Mouse (Mus musculus): ENCODE results near the gene Dnm2.
"Not testable (repeated sequence)": the region's sequence is repeated elsewhere in the genome, so short reads cannot be mapped to it uniquely, and the experiment has no call there.

The Dnm2 gene

DNA sequence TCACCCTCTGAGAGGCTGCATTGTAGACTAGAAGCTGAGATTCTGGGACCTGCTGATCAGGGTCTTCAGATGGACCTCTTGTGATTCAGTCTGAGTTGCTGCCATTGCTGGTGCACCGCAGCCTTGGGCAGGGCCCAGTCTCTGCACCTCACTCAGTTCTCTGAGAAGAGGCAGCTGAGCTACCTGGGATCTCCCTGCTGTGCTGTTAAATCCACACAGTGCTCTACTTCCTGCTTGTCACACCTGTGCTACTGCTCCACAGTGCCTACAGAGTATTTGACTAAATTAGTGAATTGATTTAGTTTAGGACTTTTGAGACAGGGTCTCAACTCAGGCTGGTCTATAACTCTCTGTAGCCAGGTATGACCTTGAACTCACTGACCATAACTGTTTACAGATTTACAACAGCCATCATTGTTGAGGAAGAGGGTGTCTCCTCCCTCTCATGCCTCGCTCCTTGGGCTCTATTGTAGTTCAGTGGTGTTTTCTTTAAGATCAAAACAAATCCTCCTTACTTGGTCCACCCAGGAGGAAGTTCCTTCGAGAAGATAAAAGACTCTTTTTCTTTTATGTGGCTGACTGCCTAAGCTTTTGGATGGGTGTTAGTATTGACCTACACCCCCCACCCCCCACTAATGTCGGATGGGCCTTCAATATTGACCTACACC, 30.5 kb downstream of the Dnm2 start:
- in situ Hi-C loops (cut with MboI, MseI), result loop anchor here (5.0 kb wide), 1 partner anchor 82 kb away; no protein-coding TSS in a partner anchor

DNA sequence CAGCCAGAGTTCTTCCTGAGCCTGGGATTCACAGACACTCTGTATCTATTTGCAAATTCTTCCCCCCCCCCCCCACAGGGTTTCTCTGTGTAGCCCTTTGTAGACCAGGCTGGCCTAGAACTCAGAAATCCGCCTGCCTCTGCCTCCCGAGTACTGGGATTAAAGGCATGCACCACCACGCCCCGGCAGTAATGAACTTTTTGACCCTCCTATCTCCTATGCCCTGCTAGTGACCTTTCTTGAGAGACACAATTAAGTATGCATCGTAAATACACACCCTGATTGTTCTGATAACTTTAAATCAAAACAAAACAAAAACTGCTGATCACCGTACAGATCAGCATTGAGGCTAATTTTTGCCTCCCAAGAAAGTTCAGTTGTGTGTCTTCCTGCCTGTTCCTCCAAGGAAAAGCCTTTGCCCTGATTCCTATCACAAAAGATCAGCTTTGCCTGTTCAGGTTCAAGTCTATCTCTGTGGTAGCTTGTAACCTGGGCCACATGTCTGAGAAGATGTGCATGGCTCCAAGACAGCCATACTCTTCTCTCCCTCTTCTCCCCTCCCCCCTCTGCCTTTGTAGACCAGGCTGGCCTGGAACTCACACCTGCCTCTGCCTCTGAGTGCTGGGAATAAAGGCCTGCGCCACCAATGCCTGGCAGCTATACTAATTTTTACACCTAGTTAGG, 31.7 kb downstream of the Dnm2 start:
- in situ Hi-C loops (cut with MboI, MseI), result loop anchor here (5.0 kb wide), 1 partner anchor 81 kb away; no protein-coding TSS in a partner anchor

DNA sequence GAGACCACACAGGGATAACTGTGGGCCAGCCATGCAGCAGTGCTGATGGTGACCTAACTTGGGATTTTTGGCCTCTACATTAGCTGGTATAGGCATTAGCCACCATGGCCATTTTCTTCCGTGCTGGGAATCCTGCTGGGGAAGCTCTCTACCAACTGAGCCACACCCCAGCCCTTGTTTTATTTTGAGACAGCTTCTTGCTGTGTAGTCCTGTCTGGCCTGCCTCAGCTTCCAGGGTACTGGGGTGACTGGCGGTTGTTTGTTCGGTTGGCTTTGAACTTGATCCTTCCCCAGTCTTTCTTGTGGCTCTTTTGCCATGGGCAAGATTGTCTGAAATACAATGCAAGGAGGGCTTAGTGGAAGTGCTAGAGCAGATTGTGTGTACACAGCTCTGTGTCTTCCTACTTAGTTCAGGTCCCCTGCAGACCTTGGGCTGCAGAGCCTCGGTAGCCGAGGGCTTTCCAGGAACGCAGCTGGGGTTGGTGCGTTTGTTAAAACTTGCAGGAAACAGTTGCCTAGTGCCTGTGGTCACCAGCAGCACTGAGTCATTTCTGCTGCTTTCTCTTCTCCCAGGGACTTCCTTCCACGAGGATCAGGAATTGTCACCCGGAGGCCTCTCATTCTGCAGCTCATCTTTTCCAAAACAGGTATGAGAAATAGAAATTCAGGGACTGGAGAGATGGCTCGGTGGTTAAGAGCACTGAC, 32.4 kb downstream of the Dnm2 start:
- in situ Hi-C loops (cut with MboI, MseI), result loop anchor here (5.0 kb wide), 1 partner anchor 80 kb away; no protein-coding TSS in a partner anchor

DNA sequence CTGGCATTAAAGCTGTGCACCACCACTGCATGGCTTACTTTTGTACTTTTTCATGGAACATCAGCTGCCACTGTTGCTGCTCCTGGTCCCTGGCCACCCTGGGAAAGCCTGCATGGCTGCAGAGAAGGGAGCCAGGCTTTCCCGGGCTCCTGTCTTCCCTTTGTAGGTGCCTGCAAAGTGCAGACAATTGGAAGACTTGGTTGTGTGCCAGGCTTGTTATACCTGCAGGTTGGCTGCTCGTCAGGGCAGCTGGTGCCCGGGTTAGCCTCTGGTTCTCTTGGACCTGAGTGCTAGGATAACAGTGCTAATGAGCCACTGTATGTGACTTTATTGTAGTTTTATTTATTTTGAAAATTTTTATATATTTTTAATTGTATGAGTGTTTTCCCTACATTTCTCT, 34.1 kb downstream of the Dnm2 start:
- in situ Hi-C loops (cut with MboI, MseI), result loop anchor here (5.0 kb wide), 1 partner anchor 78 kb away; no protein-coding TSS in a partner anchor

DNA sequence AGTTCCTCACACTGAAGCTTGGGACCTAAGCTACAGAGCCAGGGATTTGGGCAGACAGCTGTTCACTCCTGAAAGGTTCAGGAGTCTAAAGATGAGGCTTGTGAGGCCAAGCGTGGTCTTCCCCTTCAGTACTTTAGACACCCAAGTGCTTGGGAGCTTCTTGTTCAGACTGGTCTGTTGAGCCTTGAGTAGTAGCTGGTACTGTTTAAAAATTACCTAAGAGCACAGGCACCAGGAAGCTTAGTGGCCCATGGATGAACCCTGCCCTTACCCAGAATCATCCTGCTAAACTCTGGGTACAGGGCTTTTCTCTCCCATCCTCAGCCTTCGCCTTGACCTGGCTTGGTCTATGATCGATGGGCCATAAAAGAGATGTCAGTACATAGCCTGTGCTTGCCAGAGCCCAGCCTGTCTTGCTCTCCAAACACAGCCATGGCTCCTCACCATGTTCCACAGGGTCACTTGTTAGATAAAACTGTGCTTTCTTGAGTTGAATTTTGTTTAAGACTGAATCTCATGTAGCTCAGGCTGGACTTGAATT, 35.8 kb downstream of the Dnm2 start:
- in situ Hi-C loops (cut with MboI, MseI), result no loop called here

GRCm38 (mm10) chr9:21463138-21463590, 38.5 kb downstream of the Dnm2 start:
- in situ Hi-C loops (cut with MboI, MseI), result no loop called here

DNA sequence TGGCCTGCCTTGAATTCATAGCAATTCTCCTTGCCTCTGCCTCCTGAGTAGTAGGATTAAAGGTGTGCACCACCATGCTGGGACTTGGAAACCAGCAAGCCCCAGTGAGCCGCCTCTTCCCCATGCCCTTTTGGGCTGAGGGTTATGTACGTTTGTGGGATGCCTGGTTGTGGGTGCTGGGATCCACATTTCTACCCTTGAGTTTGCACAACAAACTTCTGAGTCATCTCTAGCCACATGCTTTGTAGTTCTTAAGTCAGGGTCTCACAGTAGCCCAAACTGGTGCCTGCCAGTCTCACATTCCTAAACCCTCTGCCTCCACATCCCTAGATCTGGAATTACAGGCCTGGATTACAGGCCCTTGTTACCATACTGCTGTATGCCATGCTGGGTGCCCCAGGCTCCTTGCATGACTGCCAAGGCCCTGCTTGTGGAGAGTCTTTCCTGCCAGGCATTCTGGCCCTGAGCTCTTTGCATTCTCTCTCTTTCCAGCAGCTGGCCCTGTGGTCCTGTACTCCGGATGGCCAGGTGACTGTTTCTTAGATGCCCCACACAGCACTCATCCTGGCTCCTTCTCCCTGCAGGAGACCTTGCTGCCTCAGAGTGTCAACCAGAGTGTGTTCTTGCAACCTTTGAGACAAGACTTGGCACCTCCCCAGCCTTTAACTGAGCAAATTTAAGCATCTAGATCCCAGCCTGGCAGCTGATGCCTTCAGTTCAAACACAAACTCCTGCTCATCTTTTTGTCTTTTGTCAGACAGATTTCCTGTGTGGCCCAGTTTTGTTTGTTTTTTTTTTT, 39.3 kb downstream of the Dnm2 start:
- in situ Hi-C loops (cut with MboI, MseI), result no loop called here

- in situ Hi-C loops (cut with MboI, MseI), result not testable (repeated sequence)
These were observed 39.8 kb downstream of the Dnm2 start for GRCm38 (mm10) chr9:21464565-21464928.

GRCm38 (mm10) chr9:21469032-21470024, 44.6 kb downstream of the Dnm2 start:
- in situ Hi-C loops (cut with MboI, MseI), result no loop called here

DNA sequence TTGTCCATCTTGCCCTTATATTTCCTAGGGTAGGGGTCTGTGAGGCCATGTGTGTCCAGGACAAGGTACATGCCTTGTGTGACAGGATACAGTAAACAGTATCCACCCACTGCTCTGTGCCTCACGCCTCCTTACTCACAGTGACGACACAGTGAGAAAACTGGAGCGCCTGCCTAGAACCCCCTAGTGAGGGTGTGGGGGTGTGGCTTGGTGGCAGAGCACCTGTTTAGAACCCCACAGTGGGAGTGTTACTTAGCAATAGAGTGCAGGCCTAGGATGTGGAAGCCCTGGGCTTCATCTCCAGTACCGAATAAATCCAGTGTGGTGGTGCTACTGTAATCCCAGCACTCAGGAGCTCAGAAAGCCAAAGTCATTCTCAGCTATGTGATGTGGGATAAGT, 48.2 kb downstream of the Dnm2 start:
- in situ Hi-C loops (cut with MboI, MseI), result no loop called here

GRCm38 (mm10) chr9:21477707-21478106, 53.0 kb downstream of the Dnm2 start:
- in situ Hi-C loops (cut with MboI, MseI), result no loop called here

DNA sequence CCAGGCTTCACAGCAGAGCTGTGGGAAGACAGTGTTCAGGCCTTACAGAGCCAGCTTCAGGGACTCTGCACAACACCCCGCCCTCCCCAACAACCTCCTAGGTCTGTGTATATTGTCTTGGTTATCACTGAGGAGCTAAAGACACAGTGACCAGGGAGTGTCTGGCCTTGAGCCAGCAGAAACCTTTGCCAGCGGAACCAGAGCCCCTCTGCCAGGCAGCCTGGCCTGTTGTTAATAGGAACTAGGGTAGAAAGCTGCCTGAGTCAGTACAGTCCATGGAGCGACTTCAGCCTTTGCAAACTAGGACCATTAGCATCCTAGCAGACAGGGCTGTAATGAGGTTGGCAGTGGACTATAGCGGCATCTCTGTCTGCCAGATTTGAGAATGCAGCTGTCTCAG, 59.4 kb downstream of the Dnm2 start:
- in situ Hi-C loops (cut with MboI, MseI), result no loop called here

DNA sequence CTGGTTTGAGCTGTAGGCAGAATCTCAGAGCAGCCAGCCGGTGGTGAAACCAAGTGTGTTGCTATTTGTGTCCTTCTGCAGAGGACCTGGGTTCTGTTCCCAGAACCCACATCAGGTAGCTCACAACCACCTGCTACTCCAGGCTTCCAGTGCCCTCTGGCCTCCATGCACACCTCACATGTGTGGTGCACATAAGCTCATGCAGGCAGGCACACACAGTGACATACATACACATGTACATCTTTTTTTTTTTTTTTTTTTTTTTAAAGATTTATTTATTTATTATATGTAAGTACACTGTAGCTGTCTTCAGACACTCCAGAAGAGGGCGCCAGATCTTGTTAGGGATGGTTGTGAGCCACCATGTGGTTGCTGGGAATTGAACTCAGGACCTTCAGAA, 63.5 kb downstream of the Dnm2 start:
- in situ Hi-C loops (cut with MboI, MseI), result not testable (repeated sequence)

- in situ Hi-C loops (cut with MboI, MseI), result no loop called here
These were observed 66.0 kb downstream of the Dnm2 start for GRCm38 (mm10) chr9:21490696-21491095.

DNA sequence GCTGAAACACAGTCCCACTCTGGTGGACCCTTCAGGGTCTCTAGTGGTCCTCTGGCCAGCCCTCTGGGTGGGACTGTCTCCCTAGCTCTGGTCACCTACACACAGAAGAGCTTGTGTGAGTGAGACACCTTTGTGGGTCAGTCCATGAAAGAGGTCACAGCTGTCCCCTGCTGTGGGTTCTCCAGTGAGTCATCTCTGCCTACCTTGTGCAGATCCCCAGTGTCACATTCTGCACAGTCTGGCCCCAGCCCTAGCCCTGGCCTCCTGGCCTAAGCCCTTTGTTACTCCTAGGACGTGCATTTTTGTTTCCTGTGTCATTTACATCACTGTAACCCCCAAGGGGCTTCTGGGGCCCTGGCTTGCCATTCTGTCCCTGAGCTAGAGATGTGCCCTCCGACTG, 69.2 kb downstream of the Dnm2 start:
- in situ Hi-C loops (cut with MboI, MseI), result no loop called here

GRCm38 (mm10) chr9:21494726-21495125, 70.0 kb downstream of the Dnm2 start:
- in situ Hi-C loops (cut with MboI, MseI), result no loop called here

DNA sequence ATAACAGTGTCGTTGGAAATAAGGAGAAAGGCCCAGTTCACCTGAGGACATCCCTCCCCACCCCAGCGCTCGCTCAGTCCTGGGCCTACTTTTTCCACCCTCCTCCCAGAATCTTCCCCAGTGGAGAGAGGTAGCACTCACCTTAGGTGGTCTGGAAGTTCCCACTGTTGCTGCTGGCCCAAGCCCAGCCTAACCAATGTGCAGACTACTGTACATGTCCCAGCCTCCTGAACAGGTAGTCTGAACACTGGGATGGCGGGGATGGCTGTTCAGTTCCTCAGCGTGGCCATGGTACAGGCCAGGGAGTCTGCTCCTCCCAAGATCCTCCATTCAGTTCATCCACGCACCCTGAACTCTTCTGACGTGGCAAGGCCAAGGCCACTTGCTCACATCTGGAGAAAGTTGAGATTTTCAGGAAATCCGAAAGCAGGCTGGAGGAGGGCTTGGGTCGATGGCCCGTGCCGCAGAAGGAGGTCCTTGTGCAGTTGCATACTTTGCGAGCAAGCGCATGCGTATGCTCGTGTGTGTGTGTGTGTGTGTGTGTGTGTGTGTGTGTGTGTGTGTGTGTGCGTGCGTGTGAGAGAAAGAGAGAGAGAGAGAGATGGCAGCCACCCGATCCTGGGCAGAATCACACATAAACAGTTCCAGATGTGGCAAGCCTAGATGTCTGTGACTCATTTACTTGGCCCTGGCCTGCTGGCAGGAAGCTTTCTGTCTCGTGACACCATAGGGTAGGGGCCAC, 71.8 kb downstream of the Dnm2 start:
- in situ Hi-C loops (cut with MboI, MseI), result no loop called here

GRCm38 (mm10) chr9:21497050-21497542, 72.4 kb downstream of the Dnm2 start:
- in situ Hi-C loops (cut with MboI, MseI), result no loop called here

GRCm38 (mm10) chr9:21497664-21498063, 73.0 kb downstream of the Dnm2 start:
- in situ Hi-C loops (cut with MboI, MseI), result no loop called here

Measured in T-helper 1 cell (primary cell).